Mouse (Mus musculus): ENCODE measurements around the gene Il18bp. TPM values are rescaled to one million over a fixed set of nuclear protein-coding genes. Genes with fewer than 3 reads are reported as not detected.
"Not testable (repeated sequence)": the region's sequence is repeated elsewhere in the genome, so short reads cannot be mapped to it uniquely, and the experiment has no call there.

The Il18bp gene
- polyA plus RNA-seq, 1 experiment from 2014 or later, result 3.4 TPM

DNA sequence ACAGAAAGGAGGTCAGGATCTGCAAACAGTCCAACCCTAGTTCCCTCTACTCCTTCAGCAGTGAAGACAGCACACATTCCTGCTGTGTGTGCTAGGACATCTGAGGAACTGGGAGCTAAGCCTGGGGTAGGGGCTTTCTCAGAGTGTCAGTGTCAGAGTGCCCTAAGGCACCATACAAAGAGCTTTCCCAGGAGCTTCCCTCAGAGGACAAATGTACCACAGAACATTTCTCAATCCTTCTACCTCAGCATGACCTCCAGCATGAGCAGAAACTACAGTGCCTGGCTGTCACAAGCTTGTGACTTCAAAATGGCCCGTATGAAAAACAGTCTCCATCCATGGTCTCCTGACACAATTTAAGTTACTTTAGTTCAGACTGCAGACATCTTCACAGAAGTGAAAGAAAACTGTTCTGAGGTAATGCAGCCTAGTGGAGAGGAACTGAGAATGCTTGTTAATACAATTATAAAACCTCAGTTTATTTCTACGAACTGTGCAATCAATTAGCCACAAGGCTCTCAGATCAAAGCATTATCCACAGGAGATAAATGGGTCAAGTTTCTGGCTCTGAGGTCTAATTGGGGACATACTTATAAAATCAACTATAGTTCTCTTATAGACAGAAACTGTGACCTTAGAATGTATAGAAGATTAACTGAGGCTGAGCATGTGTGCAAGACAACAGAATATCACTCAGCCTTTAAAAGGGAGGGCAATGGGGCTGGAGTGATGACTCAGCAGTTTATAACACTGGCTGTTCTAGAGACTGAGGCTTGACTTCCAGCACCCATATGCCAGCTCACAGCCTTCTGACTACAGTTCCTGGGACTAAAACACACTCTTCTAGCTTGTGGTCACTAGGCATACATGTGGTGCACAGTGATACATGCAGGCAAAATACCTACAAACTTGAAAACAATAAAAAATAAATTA lies 7.0 kb upstream of the Il18bp start:
- Histone ChIP-seq H3K36me3 (peaks cover 68% of the 10 kb centered on the region), H3K27ac (replicated peaks) (no peak overlapping the region), H3K27me3 (no peaks in the 10 kb centered on the region), H3K4me2 (replicated peaks) (no peak overlapping the region), H3K9ac (replicated peaks) (no peak overlapping the region), H3K4me3 (no peak overlapping the region), H3K4me1 (no peaks in the 10 kb centered on the region), H3K9me3 (no peaks in the 10 kb centered on the region)
- WGBS, result 73% methylated on average over 2 of the region's 2 CpGs
- ATAC-seq (replicated peaks), result no peak

DNA sequence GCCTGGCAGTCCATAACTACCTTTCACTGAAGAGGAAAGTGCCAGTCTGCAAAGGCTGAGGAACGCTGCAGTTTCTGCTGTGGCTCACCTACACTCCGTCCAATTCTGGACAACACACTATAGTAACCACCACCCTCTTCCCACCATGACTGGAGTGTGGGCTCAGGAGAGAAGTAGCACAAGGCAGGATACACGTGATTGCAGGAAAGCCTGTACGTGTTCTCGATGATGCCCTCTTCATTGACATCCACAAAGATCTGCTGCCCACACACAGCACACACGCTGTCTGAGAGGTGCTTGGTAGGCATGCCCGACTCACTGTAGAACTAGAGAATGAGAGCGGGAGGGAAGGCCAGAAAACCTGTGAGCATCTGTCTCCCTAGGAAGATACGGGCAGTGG lies 5.3 kb upstream of the Il18bp start:
- Histone ChIP-seq H3K9me3 (no peaks in the 10 kb centered on the region), H3K27me3 (no peaks in the 10 kb centered on the region), H3K4me1 (no peaks in the 10 kb centered on the region), H3K9ac (replicated peaks) (no peak overlapping the region), H3K27ac (replicated peaks) (no peak overlapping the region), H3K36me3 (peaks cover 71% of the 10 kb centered on the region), H3K4me3 (no peak overlapping the region), H3K4me2 (replicated peaks) (no peak overlapping the region)
- ATAC-seq (replicated peaks), result no peak
- 96% methylated on average over 9 of the region's 9 CpGs for WGBS

DNA sequence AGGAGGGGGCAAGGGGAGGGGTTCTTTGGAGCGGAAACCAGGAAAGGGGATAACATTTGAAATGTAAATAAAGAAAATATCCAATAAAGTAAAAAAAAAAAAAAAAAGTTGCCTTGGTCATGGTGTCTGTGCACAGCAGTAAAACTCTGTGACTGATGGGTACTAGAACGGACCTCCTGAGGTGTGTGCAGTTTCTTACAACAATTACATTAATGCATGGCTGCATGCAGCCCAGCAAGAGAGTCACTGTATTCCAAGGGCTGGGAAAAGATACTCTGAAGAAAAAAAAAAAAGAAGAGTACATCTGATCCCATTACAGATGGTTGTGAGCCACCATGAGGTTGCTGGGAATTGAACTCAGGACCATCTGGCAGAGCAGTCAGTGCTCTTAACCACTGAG lies 2.4 kb upstream of the Il18bp start:
- H3K4me3 ChIP-seq; H3K9ac ChIP-seq (replicated peaks); H3K27me3 ChIP-seq; H3K4me1 ChIP-seq; H3K9me3 ChIP-seq; H3K27ac ChIP-seq (replicated peaks); H3K4me2 ChIP-seq (replicated peaks); ATAC-seq (replicated peaks): not testable (repeated sequence)
- WGBS, result 82% methylated on average over 2 of the region's 2 CpGs
- H3K36me3 ChIP-seq, result peaks cover 77% of the 10 kb centered on the region

DNA sequence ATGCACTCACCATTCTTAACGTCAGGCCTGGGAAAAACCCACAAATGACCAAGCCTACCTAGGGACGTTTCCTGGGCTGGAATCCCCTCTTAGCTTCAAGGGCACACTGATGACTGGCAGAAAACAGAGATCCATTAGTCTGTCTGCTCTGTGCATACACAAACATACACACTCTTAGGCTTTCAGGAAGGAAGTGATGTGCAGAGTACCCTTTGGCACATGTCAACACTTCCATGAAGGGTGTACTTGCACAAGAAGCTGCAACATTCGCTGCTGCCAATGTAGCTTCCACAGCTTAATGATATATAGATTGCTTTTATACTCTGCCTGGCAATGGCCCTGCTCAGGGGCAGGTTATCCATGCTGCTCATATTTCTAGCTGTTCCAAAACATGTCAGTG lies 872 bp upstream of the Il18bp start:
- H3K27ac ChIP-seq (replicated peaks), result no peak overlapping the region
- peaks cover 85% of the 10 kb centered on the region for H3K36me3 ChIP-seq
- H3K4me3 ChIP-seq, result no peak overlapping the region
- no peak for ATAC-seq (replicated peaks)
- no peaks in the 10 kb centered on the region for H3K9me3 ChIP-seq
- no peak overlapping the region for H3K9ac ChIP-seq (replicated peaks)
- no peak overlapping the region for H3K4me2 ChIP-seq (replicated peaks)
- 64% methylated on average over 3 of the region's 3 CpGs for WGBS
- H3K27me3 ChIP-seq, result no peaks in the 10 kb centered on the region
- H3K4me1 ChIP-seq, result no peaks in the 10 kb centered on the region

DNA sequence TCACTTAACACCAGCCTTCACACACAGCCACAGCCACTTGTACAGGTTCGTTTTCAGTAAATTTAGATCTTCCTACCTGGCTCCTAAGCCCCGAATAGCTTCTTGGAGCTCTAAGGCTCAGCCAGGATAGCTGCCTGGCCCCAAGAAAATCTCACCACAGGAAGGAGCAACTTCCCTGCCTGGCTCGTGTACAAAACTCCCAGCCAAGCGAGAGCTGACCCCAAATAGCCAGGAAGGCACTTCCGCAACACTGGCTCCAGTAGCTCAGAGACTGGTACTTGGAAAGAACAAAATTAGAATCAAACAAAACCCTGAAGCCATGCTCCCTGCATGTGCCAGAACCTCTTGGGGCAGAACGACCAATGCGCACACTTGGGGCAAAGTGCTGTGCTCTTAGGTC lies 456 bp downstream of the Il18bp start:
- WGBS, result 84% methylated on average over 7 of the region's 7 CpGs
- Histone ChIP-seq H3K9me3 (no peaks in the 10 kb centered on the region), H3K4me3 (no peak overlapping the region), H3K27ac (replicated peaks) (no peak overlapping the region), H3K9ac (replicated peaks) (no peak overlapping the region), H3K4me2 (replicated peaks) (no peak overlapping the region), H3K36me3 (peaks cover 87% of the 10 kb centered on the region), H3K4me1 (no peaks in the 10 kb centered on the region), H3K27me3 (no peaks in the 10 kb centered on the region)
- ATAC-seq (replicated peaks), result no peak

DNA sequence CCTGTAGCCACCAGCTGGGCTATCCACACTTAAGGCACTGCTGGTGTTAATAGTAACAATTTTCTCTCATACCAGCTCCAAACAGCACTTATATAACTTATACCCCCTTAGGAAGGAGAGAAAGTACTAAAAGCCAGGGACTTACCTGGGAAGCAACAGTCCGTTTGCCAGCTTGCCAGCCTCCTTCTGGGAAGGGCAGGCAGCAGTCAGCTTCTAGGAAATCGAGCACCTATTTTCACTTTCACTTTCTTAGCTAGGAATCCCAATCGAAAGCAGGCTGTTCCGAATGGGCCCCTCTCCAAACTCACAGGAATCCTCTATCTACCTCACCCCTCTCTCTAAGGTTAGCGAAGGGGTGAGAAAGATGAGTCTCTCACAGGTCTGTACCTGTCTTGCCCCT lies 1.0 kb downstream of the Il18bp start:
- no peaks in the 10 kb centered on the region for H3K27me3 ChIP-seq
- no peak overlapping the region for H3K4me3 ChIP-seq
- H3K4me1 ChIP-seq, result no peaks in the 10 kb centered on the region
- peaks cover 87% of the 10 kb centered on the region for H3K36me3 ChIP-seq
- no peak for ATAC-seq (replicated peaks)
- H3K4me2 ChIP-seq (replicated peaks), result no peak overlapping the region
- no peak overlapping the region for H3K9ac ChIP-seq (replicated peaks)
- 95% methylated on average over 5 of the region's 5 CpGs for WGBS
- no peak overlapping the region for H3K27ac ChIP-seq (replicated peaks)
- no peaks in the 10 kb centered on the region for H3K9me3 ChIP-seq

DNA sequence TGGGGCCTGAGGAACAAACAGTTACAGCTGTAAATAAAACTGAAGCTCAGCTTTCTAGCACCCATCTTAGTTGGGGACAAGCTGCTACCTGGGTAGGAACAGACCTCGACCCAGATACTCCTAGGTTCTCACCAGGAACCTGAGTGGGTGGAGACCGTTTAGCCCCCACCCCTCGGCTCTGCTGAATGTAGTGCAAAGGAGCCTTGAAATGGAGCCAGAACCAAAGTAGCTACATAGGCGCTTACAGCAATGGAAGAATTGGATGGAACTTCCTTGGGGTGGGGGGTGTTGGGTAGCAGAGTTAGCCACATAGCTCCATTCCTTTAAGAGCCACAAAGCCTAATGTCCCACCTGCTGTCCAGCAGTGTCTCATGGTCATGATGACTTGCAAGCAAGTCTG lies 1.6 kb downstream of the Il18bp start:
- ATAC-seq (replicated peaks), result no peak
- WGBS, result 84% methylated on average over 4 of the region's 4 CpGs
- H3K4me2 ChIP-seq (replicated peaks), result no peak overlapping the region
- no peak overlapping the region for H3K9ac ChIP-seq (replicated peaks)
- no peak overlapping the region for H3K27ac ChIP-seq (replicated peaks)
- H3K9me3 ChIP-seq, result no peaks in the 10 kb centered on the region
- H3K27me3 ChIP-seq, result no peaks in the 10 kb centered on the region
- H3K4me1 ChIP-seq, result no peaks in the 10 kb centered on the region
- H3K4me3 ChIP-seq, result no peak overlapping the region
- H3K36me3 ChIP-seq, result peaks cover 88% of the 10 kb centered on the region

DNA sequence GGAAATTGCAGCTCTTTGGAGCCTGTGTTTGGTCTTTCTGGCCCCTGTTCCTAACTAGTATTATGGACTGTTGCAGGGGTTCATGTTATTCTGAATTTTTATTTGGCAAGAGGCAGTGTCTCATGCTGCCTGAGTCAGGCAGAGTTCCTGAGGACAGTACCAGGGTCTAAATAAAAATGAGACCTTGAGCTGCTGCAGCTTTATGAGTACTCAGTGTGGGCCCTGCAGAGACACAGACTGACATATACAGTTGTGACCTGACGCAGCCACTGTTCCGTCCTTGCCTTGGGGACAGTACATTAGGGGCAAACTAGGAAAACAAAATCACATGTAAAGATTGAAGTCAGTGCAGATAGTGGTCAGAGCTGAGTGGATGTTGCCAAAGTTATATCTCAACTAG lies 3.5 kb downstream of the Il18bp start:
- Histone ChIP-seq H3K4me1 (no peaks in the 10 kb centered on the region), H3K27ac (replicated peaks) (no peak overlapping the region), H3K36me3 (peaks cover 96% of the 10 kb centered on the region), H3K4me2 (replicated peaks) (no peak overlapping the region), H3K9me3 (no peaks in the 10 kb centered on the region), H3K9ac (replicated peaks) (no peak overlapping the region), H3K27me3 (no peaks in the 10 kb centered on the region), H3K4me3 (no peak overlapping the region)
- no peak for ATAC-seq (replicated peaks)
- WGBS, result 88% methylated on average over 2 of the region's 2 CpGs

DNA sequence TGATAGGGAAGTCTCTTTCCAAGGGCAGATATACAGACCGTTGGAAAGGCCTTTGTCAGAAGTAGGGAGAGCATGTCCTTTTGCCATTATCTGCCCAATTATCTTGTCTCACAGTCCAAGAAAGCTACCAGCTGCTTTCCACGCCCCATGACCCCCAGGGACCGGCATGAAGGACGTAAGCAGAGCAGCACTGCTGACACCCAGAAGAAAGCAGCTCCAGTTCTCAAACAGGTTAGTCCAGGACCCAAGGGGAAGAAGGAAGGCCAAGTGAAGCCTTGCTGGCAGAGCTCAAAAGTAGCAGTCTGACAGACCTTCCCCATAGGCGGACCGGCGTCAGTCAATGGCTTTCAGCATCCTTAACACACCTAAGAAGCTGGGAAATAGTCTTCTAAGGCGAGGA lies 5.1 kb downstream of the Il18bp start:
- Histone ChIP-seq H3K9me3 (no peaks in the 10 kb centered on the region), H3K9ac (replicated peaks) (no peak overlapping the region), H3K27me3 (no peaks in the 10 kb centered on the region), H3K4me3 (no peak overlapping the region), H3K27ac (replicated peaks) (no peak overlapping the region), H3K36me3 (peaks cover 99% of the 10 kb centered on the region), H3K4me2 (replicated peaks) (no peak overlapping the region), H3K4me1 (no peaks in the 10 kb centered on the region)
- WGBS, result 94% methylated on average over 8 of the region's 8 CpGs
- no peak for ATAC-seq (replicated peaks)

DNA sequence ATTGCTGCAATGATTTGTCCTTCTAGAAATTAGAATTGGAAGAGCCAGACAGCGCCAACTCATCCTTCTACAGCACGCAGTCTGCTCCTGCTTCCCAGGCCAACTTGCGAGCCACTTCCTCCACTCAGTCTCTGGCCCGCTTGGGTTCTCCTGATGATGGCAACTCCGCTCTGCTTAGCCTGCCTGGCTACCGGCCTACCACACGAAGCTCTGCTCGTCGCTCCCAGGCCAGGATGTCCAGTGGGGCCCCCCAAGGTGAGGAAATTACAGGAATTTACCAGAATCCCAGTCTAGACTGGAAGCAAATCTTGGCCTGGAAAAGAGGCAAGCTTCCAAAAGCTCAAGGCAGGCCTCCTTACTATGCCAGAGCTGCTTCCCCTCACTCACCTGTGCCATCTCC lies 6.6 kb downstream of the Il18bp start:
- H3K4me2 ChIP-seq (replicated peaks), result no peak overlapping the region
- H3K27me3 ChIP-seq, result no peaks in the 10 kb centered on the region
- no peak overlapping the region for H3K9ac ChIP-seq (replicated peaks)
- H3K9me3 ChIP-seq, result no peaks in the 10 kb centered on the region
- H3K4me3 ChIP-seq, result no peak overlapping the region
- no peak for ATAC-seq (replicated peaks)
- no peaks in the 10 kb centered on the region for H3K4me1 ChIP-seq
- WGBS, result 88% methylated on average over 9 of the region's 9 CpGs
- peaks cover 96% of the 10 kb centered on the region for H3K36me3 ChIP-seq
- 0 out of 2 replicates have a peak overlapping the region, but pooled peaks have one; percentile 31 for H3K27ac ChIP-seq (replicated peaks)

DNA sequence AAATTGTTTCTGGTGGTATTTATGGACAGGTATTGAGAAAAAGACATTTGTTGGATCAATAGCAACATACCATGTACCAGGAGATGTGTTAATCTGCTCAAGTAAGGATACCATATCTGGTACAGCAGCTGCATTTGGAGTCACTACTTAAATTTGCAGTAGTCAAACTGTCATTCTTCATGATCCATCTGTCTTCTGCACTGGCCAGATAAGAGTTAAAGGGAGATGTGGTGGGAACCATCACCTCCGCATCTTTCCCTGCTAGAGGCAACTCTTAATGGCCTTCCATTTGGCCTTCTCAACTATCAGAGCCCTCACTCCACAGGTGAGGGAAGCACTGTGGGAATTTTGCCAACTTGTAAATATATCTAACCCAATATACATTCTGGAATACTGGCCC lies 12.0 kb downstream of the Il18bp start:
- Histone ChIP-seq H3K9ac (replicated peaks) (no peak overlapping the region), H3K4me2 (replicated peaks) (no peak overlapping the region), H3K4me3 (no peak overlapping the region), H3K9me3 (no peaks in the 10 kb centered on the region), H3K36me3 (peaks cover 93% of the 10 kb centered on the region), H3K27me3 (no peaks in the 10 kb centered on the region), H3K27ac (replicated peaks) (no peak overlapping the region), H3K4me1 (no peaks in the 10 kb centered on the region)
- WGBS, result 93% methylated on average over 1 of the region's 1 CpGs
- no peak for ATAC-seq (replicated peaks)

DNA sequence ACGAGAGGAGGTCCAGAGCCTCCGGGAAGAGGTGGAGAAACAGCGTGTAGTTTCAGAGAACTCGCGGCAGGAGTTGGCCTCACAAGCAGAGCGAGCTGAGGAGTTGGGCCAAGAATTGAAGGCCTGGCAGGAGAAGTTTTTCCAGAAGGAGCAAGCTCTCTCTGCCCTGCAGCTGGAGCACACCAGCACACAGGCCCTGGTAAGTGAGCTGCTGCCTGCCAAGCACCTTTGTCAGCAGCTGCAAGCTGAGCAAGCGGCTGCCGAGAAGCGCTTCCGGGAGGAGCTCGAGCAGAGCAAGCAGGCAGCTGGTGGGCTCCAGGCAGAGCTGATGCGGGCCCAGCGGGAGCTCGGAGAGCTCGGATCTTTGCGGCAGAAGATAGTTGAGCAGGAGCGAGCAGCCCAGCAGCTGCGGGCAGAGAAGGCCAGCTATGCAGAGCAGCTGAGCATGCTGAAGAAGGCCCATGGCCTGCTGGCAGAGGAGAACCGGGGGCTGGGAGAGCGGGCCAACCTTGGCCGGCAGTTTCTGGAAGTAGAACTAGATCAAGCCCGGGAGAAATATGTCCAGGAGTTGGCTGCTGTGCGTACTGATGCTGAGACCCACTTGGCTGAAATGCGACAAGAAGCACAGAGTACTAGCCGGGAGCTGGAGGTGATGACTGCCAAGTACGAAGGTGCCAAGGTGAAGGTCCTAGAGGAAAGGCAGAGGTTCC lies 17.4 kb downstream of the Il18bp start:
- Histone ChIP-seq H3K4me2 (replicated peaks) (no peak overlapping the region), H3K27me3 (no peaks in the 10 kb centered on the region), H3K36me3 (peaks cover 93% of the 10 kb centered on the region), H3K9ac (replicated peaks) (no peak overlapping the region), H3K4me1 (no peaks in the 10 kb centered on the region), H3K27ac (replicated peaks) (peak overlapping the region; percentile 15; the same call in 1 of the 2 replicates), H3K4me3 (no peak overlapping the region), H3K9me3 (no peaks in the 10 kb centered on the region)
- no peak for ATAC-seq (replicated peaks)
- WGBS, result 87% methylated on average over 26 of the region's 26 CpGs

Measured in forebrain, embryonic 15.5 days (tissue).